Mouse (Mus musculus) midbrain, embryonic 13.5 days (tissue): ENCODE results near the gene Brap. TPM values are rescaled to one million over a fixed set of nuclear protein-coding genes. Genes with fewer than 3 reads are reported as not detected.

Source experiments
- ATAC-seq: fragments of 200-750 bp; cut with Nextera tagmentation; 2 replicates; pipeline ENCODE4 v1.8.0; 2017; ENCODE audit warnings: mild to moderate bottlenecking, moderate TSS enrichment, moderate library complexity
- H3K27ac ChIP-seq: fragments of 300-500 bp; sonication (generic); 2 replicates; pipeline ENCODE4 v1.5.1; 2015; ENCODE audit warnings: inconsistent platforms, mild to moderate bottlenecking, moderate library complexity
- H3K27me3 ChIP-seq: fragments of 300-500 bp; sonication (generic); 2 replicates; pipeline ENCODE4 v1.6.1; 2015; ENCODE audit warnings: mild to moderate bottlenecking, inconsistent platforms
- H3K36me3 ChIP-seq: fragments of 300-500 bp; sonication (generic); 2 replicates; pipeline ENCODE4 v1.6.1; 2015; ENCODE audit warnings: mild to moderate bottlenecking, inconsistent platforms
- H3K4me1 ChIP-seq: fragments of 300-500 bp; sonication (generic); replicated peaks from 2 replicates; pipeline ENCODE4 v1.6.1; 2015; ENCODE audit warnings: inconsistent platforms
- H3K4me2 ChIP-seq: fragments of 300-500 bp; sonication (generic); replicated peaks from 2 replicates; pipeline ENCODE4 v1.6.1; 2015; ENCODE audit warnings: moderate library complexity, mild to moderate bottlenecking, inconsistent platforms
- H3K4me3 ChIP-seq: fragments of 300-500 bp; sonication (generic); replicated peaks from 2 replicates; pipeline ENCODE4 v1.5.1; 2015; ENCODE audit warnings: mild to moderate bottlenecking, inconsistent platforms
- H3K9ac ChIP-seq: fragments of 300-500 bp; sonication (generic); replicated peaks from 2 replicates; pipeline ENCODE4 v1.6.1; 2015; ENCODE audit warnings: mild to moderate bottlenecking, inconsistent platforms
- H3K9me3 ChIP-seq: fragments of 300-500 bp; sonication (generic); 2 replicates; pipeline ENCODE4 v1.6.1; 2016; ENCODE audit warnings: mild to moderate bottlenecking, inconsistent platforms
- WGBS: fragments of 180-500 bp; shearing (Covaris S2); methylation state at CpG from one replicate; pipeline ENCODE4 v1.1.7; 2015; 5-methylcytosine and 5-hydroxymethylcytosine counted together
- polyA plus RNA-seq: library from polyadenylated mRNA; unstranded; fragments of >200 nt; fragmentation: Nextera tagmentation; extraction: Ambion mirVana; gene quantifications from 2 replicates; pipeline ENCODE4 v1.2.1, GENCODE M21; 2015

Brap gene
- polyA plus RNA-seq, 1 experiment from 2014 or later = 42.7 TPM

- Histone ChIP-seq H3K27me3 (no peaks in the 10 kb centered on the region), H3K4me1 (no peaks in the 10 kb centered on the region), H3K4me2 (no peak overlapping the region), H3K36me3 (peaks cover 5% of the 10 kb centered on the region; the same call in 1 of the 2 replicates), H3K4me3 (no peak overlapping the region), H3K9ac (no peak overlapping the region), H3K27ac (no peak overlapping the region), H3K9me3 (no peaks in the 10 kb centered on the region)
- 96% methylated on average over 2 of the region's 2 CpGs for WGBS
- ATAC-seq = no peak
Observed at GRCm38 (mm10) chr5:121730057-121730456, 69.7 kb downstream of the Brap start.

- no peak for ATAC-seq
- H3K36me3 ChIP-seq = peaks cover 12% of the 10 kb centered on the region; the same call in 1 of the 2 replicates
- H3K4me2 ChIP-seq = no peak overlapping the region
- 97% methylated on average over 3 of the region's 3 CpGs for WGBS
- no peak overlapping the region for H3K4me3 ChIP-seq
- no peaks in the 10 kb centered on the region for H3K9me3 ChIP-seq
- no peak overlapping the region for H3K27ac ChIP-seq
- no peak overlapping the region for H3K9ac ChIP-seq
- no peaks in the 10 kb centered on the region for H3K27me3 ChIP-seq
- H3K4me1 ChIP-seq = no peaks in the 10 kb centered on the region
Observed at GRCm38 (mm10) chr5:121736641-121737040, 76.3 kb downstream of the Brap start.

Other genes with a start within 250 kb of the Brap start
- gene Tmem116, start 208.7 kb upstream of the Brap start, polyA plus RNA-seq = 1.2 and 1.6 TPM in 2 replicates
- gene Erp29, start 208.1 kb upstream of the Brap start, polyA plus RNA-seq = 152 and 160 TPM in 2 replicates
- gene Adam1b, start 157.1 kb upstream of the Brap start, polyA plus RNA-seq = not detected in 2 replicates
- gene Adam1a, start 115.1 kb upstream of the Brap start, polyA plus RNA-seq = 4.9 TPM in 2 replicates
- gene Gm42878, start 115.1 kb upstream of the Brap start, polyA plus RNA-seq = not detected in 2 replicates
- gene Mapkapk5, start 114.7 kb upstream of the Brap start, polyA plus RNA-seq = 55.5 and 60.5 TPM in 2 replicates
- 91.9 and 92.3 TPM in 2 replicates for gene Aldh2, start 66.7 kb upstream of the Brap start, polyA plus RNA-seq
- 1.2 and 1.3 TPM in 2 replicates for gene Acad12, start 41.6 kb upstream of the Brap start, polyA plus RNA-seq
- gene Acad10, start within 50 bp of the Brap start, polyA plus RNA-seq = 1.8 and 2.3 TPM in 2 replicates
- gene Atxn2, start 50.8 kb downstream of the Brap start, polyA plus RNA-seq = 57.6 and 68.1 TPM in 2 replicates
- gene Sh2b3, start 177.1 kb downstream of the Brap start, polyA plus RNA-seq = 5.3 and 6.0 TPM in 2 replicates
- 52.3 and 56.8 TPM in 2 replicates for gene Pheta1, start 188.4 kb downstream of the Brap start, polyA plus RNA-seq